Mouse (Mus musculus) liver, embryonic 13.5 days (tissue): ENCODE measurements around the gene Rps6ka1. TPM values are rescaled to one million over a fixed set of nuclear protein-coding genes. Genes with fewer than 3 reads are reported as not detected.

ENCODE experiments used
- ATAC-seq: fragments of 200-750 bp; cut with Nextera tagmentation; 2 replicates; pipeline ENCODE4 v1.8.0; 2017; ENCODE audit warnings: low read depth, mild to moderate bottlenecking, moderate number of reproducible peaks, moderate library complexity
- DNase-seq: peaks from one replicate; pipeline ENCODE4 v3.0.0; 2022
- H3K27ac ChIP-seq: fragments of 300-500 bp; sonication (generic); 2 replicates; pipeline ENCODE4 v1.5.1; 2015; ENCODE audit warnings: moderate library complexity, mild to moderate bottlenecking, inconsistent platforms
- H3K27me3 ChIP-seq: fragments of 300-500 bp; sonication (generic); 2 replicates; pipeline ENCODE4 v1.6.1; 2015; ENCODE audit warnings: mild to moderate bottlenecking, inconsistent platforms
- H3K36me3 ChIP-seq: fragments of 300-500 bp; sonication (generic); 2 replicates; pipeline ENCODE4 v1.6.1; 2015; ENCODE audit warnings: mild to moderate bottlenecking, inconsistent platforms
- H3K4me1 ChIP-seq: fragments of 300-500 bp; sonication (generic); replicated peaks from 2 replicates; pipeline ENCODE4 v1.6.1; 2015; ENCODE audit warnings: inconsistent platforms
- H3K4me2 ChIP-seq: fragments of 300-500 bp; sonication (generic); 2 replicates; pipeline ENCODE4 v1.6.1; 2015; ENCODE audit warnings: inconsistent platforms, mild to moderate bottlenecking, moderate library complexity
- H3K4me3 ChIP-seq: fragments of 300-500 bp; sonication (generic); replicated peaks from 2 replicates; pipeline ENCODE4 v1.5.1; 2015; ENCODE audit warnings: mild to moderate bottlenecking, inconsistent platforms
- H3K9ac ChIP-seq: fragments of 300-500 bp; sonication (generic); 2 replicates; pipeline ENCODE4 v1.6.1; 2015; ENCODE audit warnings: mild to moderate bottlenecking, inconsistent platforms
- H3K9me3 ChIP-seq: fragments of 300-500 bp; sonication (generic); replicated peaks from 2 replicates; pipeline ENCODE4 v1.6.1; 2016; ENCODE audit warnings: inconsistent platforms
- WGBS: fragments of 180-500 bp; shearing (Covaris S2); methylation state at CpG from one replicate; pipeline ENCODE4 v1.1.7; 2015; ENCODE audit not compliant: insufficient replicate concordance; 5-methylcytosine and 5-hydroxymethylcytosine counted together
- polyA plus RNA-seq: library from polyadenylated mRNA; unstranded; fragments of >200 nt; fragmentation: Nextera tagmentation; extraction: Ambion mirVana; gene quantifications from 2 replicates; pipeline ENCODE4 v1.2.1, GENCODE M21; 2015

Rps6ka1 gene
- polyA plus RNA-seq, 1 experiment from 2014 or later: 50.3 TPM

DNA sequence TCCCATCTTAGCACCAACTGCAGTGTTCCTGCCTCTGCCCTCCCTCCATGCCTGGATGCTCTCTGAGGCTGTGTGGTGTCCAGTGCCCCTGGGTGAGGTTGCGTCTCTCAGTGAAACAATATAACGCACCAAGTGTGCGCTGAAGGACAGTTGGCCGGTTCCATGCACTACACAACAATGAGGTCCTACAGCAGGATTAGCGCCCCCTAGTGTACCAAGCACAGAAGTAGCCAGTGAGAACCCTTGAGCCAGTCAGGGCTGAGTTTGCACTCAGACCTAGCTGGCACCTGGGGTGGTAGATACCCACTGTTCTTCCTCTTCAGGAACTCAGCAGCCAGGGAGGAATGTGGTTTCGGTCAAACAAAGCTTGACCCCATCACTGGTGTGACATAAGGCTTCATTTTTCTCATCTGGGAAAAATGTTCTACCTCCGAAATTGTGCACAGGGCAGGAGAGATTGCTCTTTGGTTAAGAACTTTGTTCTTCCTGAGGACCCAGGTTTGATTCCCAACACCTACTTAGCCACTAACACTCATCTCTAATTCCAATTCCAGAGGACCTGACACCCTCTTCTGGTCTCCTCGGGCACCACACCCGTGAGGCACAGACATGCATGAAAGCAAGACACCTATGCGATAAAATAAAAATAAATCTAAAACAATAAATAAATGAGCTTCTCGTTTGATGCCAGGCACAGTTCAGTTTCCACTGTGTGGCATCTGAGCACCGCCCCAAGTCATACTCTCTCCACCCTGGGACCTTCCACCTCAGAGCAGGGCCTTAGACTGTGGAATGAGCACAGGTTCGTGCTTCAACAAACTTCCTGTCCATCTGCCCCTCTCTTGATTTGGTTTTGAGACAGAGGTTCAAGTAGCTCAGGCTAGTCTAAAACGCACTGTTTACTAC is 9.5 kb downstream of the Rps6ka1 start:
- no peak for DNase-seq
- H3K27me3 ChIP-seq: 0 out of 2 replicates have a peak, but pooled peaks cover 5% of the 10 kb centered on the region
- H3K27ac ChIP-seq: peak overlapping the region; percentile 71
- H3K4me1 ChIP-seq: peaks cover 72% of the 10 kb centered on the region
- H3K9ac ChIP-seq: no peak overlapping the region
- H3K36me3 ChIP-seq: 0 out of 2 replicates have a peak, but pooled peaks cover 5% of the 10 kb centered on the region
- H3K4me3 ChIP-seq: no peak overlapping the region
- no peak overlapping the region for H3K4me2 ChIP-seq
- WGBS: 71% methylated on average over 14 of the region's 14 CpGs
- H3K9me3 ChIP-seq: no peaks in the 10 kb centered on the region
- ATAC-seq: no peak

DNA sequence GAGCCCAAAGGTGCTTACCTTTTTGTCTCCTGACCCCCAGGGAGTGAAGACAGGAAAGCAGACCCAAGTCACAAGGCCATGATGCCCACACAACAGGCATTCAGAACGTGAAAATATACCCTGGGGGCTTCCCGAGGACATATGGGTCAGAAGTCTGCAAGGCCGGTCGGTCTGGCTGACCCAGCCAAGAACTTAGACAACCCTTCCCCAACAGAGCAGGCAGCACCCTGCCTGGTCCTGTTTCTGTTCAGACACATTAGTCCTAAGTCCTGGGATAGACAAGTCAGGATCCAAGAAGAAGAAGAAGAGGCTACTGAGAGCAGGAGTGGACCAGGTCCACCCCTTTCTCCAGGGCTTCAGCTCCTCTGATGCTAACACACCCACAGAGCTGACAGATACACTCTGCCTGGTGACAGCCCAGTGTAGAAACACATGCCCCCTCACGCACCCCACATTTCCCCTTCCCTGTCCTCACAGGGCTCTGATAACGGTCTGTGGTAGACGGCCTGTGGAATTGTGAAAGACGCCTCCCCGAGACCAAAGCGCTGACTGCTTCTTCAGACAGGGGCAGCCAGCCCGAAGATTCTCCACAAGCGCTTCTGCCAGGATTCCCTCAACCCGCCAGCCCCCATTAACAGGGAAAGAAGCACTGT is 12.6 kb downstream of the Rps6ka1 start:
- Histone ChIP-seq H3K27me3 (no peaks in the 10 kb centered on the region), H3K9ac (peak overlapping the region; percentile 77), H3K36me3 (peaks cover 21% of the 10 kb centered on the region), H3K4me2 (peak overlapping the region; percentile 76), H3K4me3 (peak overlapping the region; percentile 67; the same call in 1 of the 2 replicates), H3K27ac (peak overlapping the region; percentile 95), H3K4me1 (peaks cover 97% of the 10 kb centered on the region), H3K9me3 (no peaks in the 10 kb centered on the region)
- 14% methylated on average over 13 of the region's 13 CpGs for WGBS
- ATAC-seq (no peak), DNase-seq (no peak)

DNA sequence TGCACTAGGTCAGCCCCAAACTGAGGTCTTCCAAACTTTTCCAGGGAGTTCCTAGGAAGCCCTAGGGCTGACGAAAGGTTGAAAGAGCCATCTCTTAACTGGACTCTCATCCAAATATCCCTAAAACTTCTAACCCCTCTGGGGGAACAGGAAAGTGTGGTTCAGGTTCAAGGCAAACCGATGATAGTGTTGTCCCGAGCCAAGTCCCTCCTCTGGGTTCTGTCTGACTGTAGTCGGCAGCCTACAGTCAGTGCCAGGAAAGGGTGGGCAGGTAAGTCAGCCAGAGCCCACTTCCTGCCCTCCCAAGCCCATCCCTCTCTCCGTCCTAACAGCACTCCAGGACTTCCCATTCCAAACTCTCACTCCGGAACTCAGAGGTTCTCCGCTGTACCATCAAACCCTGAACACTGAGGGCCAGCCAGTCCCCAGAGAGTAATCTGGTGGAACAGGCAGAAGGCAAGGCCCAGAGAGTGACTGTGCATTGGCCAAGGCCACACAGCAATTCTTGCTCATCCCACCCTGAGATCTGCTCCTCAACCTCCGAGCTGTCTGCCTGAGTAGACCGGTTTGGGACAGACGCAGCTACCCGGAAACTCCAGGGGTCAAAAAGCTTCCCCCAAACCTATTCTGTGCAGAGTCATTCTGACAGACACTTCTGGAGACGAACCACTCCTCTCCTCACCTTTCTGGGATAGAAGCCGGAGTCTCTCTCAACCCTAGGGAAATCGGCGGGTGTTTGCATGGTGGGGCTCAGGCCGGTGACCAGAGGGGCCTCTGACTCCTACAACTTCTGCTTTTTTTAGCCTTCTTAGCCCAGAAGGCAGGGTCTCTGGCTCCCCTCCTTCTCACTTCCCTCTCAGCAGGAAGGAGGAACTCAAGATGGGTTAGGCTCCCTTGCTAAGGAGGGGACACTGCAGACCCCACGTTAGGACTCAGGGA is 13.4 kb downstream of the Rps6ka1 start:
- DNase-seq (no peak), ATAC-seq (peak; percentile 69)
- Histone ChIP-seq H3K9me3 (no peaks in the 10 kb centered on the region), H3K4me2 (peak overlapping the region; percentile 76), H3K27me3 (no peaks in the 10 kb centered on the region), H3K9ac (peak overlapping the region; percentile 77), H3K4me3 (peak overlapping the region; percentile 67), H3K4me1 (peaks cover 90% of the 10 kb centered on the region), H3K27ac (peak overlapping the region; percentile 95), H3K36me3 (peaks cover 29% of the 10 kb centered on the region)
- WGBS: 19% methylated on average over 17 of the region's 17 CpGs

DNA sequence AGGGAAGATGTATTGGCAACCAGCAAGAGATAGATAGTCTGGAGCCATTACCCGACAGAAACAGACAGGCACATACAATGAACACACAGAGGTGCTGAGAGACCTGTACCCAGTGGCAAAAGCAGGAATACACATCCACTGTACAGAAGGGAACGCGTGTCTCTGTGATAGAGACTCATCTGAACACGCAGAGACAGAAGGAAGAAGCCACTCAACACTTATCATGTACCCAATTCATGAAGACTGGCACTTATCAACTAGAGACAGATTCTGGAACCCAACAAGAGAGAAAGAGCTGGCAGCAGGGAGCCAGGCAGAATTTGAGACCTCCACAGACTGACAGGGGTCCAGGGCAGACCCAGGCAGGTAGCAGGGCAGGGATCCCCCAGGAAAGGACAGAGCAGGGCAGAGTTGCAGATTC is 14.2 kb downstream of the Rps6ka1 start:
- Histone ChIP-seq H3K9ac (peak overlapping the region; percentile 77), H3K4me2 (peak overlapping the region; percentile 76), H3K4me3 (peak overlapping the region; percentile 67), H3K9me3 (no peaks in the 10 kb centered on the region), H3K4me1 (peaks cover 83% of the 10 kb centered on the region), H3K27me3 (no peaks in the 10 kb centered on the region), H3K27ac (peak overlapping the region; percentile 95), H3K36me3 (peaks cover 35% of the 10 kb centered on the region)
- WGBS: 11% methylated on average over 4 of the region's 4 CpGs
- ATAC-seq: peak; percentile 85
- DNase-seq: no peak

DNA sequence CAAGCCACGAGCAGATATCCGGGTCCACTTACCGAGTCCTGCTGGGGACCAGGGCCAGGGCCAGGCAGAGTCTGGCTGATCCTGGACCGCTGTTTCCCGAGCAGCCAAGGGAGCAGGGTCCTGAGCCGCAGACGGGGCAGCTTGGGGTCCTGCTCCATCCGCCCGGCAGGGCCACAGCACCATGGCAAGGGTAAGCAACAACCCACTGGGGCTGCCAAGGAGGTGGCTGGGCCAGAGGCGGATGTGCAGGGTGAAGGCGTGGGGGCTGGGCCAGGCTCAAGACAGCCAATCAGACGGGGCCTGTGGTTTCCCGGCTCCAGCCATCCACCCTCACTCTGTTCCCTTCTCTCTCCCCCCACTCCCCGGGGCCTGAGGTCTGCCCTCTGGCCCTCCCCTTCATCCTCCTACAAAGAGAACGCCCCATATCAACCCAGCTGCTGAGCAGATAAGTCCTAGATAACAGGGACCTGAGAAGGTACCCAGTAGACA is 14.7 kb downstream of the Rps6ka1 start:
- Histone ChIP-seq H3K27me3 (no peaks in the 10 kb centered on the region), H3K4me2 (peak overlapping the region; percentile 76), H3K9me3 (no peaks in the 10 kb centered on the region), H3K27ac (peak overlapping the region; percentile 95), H3K4me3 (peak overlapping the region; percentile 67), H3K9ac (peak overlapping the region; percentile 77), H3K36me3 (peaks cover 41% of the 10 kb centered on the region), H3K4me1 (peaks cover 77% of the 10 kb centered on the region)
- peak; percentile 80 for ATAC-seq
- DNase-seq: peak; percentile 55
- WGBS: 16% methylated on average over 15 of the region's 15 CpGs

DNA sequence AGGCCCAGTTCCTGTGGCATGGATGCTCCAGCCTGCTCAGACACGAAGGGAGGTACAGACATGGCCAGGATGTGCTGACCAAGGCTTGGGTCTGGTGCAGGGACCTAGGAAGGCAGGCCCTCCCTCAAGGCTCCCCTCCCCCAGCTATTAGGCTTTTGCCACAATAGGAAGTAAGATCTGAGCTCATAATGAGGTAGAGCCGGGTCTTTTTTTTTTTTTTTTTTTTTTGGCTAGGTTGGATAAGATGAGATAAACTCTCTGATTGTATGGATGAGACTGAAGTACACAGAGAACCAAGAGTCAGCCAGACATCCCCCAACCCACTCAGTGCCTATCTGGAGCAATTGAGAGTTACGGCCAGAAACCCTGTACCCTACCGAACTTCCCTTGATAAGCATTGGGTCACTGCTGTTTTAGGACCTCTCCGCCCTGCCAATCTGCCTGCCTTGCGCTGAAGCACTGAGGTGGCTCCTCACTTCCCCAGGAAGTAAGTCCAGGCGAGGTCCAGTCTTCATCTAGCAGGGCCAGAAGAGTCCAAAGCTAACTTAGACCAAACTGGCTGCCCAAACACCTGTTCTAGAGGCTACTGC is 15.3 kb downstream of the Rps6ka1 start:
- 16% methylated on average over 7 of the region's 7 CpGs for WGBS
- Histone ChIP-seq H3K4me1 (peaks cover 72% of the 10 kb centered on the region), H3K4me2 (peak overlapping the region; percentile 76), H3K36me3 (peaks cover 41% of the 10 kb centered on the region), H3K27me3 (no peaks in the 10 kb centered on the region), H3K4me3 (peak overlapping the region; percentile 67), H3K27ac (peak overlapping the region; percentile 95), H3K9ac (peak overlapping the region; percentile 77), H3K9me3 (no peaks in the 10 kb centered on the region)
- peak; percentile 18; the same call in 1 of the 2 replicates for ATAC-seq
- DNase-seq: no peak

DNA sequence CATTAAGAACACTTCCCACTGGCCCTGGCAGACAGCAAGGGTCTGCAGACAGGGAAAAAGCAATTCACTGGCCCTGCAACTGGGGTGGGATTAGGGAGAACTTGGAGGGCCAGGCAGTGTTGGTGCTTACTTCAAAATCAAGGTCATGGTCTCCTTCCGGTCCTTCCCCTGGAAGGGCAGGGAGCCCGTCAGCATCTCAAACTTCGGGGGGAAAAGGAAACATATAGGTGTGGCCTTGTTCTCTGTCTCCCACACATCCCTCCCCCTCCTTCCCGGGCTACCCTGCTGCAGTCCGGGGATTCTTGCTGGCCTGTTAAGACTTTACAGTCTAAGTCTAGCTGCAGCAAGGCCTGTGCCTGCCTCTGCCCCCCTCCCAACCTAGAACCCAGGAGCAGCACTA is 22.4 kb downstream of the Rps6ka1 start:
- no peaks in the 10 kb centered on the region for H3K9me3 ChIP-seq
- ATAC-seq: no peak
- H3K9ac ChIP-seq: no peak overlapping the region
- H3K4me3 ChIP-seq: no peak overlapping the region
- no peak overlapping the region for H3K4me2 ChIP-seq
- 74% methylated on average over 5 of the region's 5 CpGs for WGBS
- peaks cover 7% of the 10 kb centered on the region for H3K4me1 ChIP-seq
- peaks cover 93% of the 10 kb centered on the region for H3K36me3 ChIP-seq
- H3K27ac ChIP-seq: no peak overlapping the region
- DNase-seq: no peak
- H3K27me3 ChIP-seq: no peaks in the 10 kb centered on the region

DNA sequence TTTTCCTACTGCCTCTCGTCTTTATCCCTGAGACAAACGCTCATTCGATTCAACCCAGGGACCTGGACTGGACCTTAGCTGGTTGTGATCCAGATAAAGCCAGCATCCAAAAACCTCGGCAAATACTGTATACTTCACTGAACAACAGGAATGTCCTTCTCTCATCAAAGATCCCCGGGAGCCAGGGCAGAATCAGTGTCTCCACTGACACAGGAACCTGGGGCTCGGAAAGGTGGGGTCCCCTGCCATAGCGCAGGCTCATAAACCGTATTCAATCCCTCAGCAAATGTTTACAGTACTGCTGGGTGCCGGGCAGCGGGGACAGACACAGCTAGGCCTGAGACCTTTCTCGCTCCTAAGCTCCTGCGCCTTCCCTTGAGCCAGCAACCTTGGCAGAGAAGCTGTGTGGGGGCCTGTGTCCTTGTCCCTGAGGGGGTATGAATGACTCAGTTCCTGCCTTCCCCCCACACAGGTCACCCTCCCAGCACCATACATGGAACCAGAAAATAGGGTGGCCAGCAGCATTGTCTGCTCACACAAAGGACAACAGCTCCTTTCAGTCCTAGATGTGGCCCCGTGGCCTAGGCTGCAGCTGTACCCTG is 23.1 kb downstream of the Rps6ka1 start:
- 82% methylated on average over 13 of the region's 13 CpGs for WGBS
- no peaks in the 10 kb centered on the region for H3K9me3 ChIP-seq
- no peaks in the 10 kb centered on the region for H3K27me3 ChIP-seq
- H3K36me3 ChIP-seq: peaks cover 93% of the 10 kb centered on the region
- ATAC-seq (no peak), DNase-seq (no peak)
- no peak overlapping the region; the same call in 1 of the 2 replicates for H3K27ac ChIP-seq
- no peak overlapping the region for H3K4me2 ChIP-seq
- H3K4me3 ChIP-seq: no peak overlapping the region
- H3K9ac ChIP-seq: no peak overlapping the region
- peaks cover 4% of the 10 kb centered on the region; the same call in 1 of the 2 replicates for H3K4me1 ChIP-seq

DNA sequence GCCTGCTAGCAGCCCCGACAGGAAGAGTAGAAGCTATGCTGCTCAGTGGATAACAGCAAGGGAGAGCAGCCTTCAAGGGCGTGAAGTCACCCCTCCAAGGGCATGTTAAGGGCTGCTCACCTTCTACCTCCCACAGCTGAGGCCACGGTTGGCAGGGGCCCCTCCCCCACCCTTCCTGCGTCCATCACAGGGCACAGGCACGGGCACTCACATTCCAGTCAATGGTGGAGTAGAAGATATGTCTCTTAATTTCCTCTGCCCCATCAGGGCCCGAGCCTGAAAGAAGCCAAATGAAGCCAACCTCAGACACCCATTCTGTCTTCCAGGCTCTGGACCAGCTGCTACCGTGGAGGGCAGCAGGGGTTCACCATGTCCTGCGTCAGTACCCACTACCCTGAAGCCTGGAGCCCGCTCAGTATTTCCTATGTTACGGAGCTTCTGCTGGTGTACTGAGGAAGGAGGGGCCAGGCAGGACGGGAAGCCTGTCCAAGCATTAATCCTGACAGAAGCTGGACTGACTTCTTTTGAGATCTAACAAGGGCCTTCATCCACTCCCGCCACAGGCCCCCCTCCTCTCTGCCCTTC is 23.7 kb downstream of the Rps6ka1 start:
- Histone ChIP-seq H3K9ac (no peak overlapping the region), H3K36me3 (peaks cover 93% of the 10 kb centered on the region), H3K27me3 (no peaks in the 10 kb centered on the region), H3K27ac (no peak overlapping the region), H3K4me1 (peaks cover 4% of the 10 kb centered on the region; the same call in 1 of the 2 replicates), H3K4me3 (no peak overlapping the region), H3K9me3 (no peaks in the 10 kb centered on the region), H3K4me2 (no peak overlapping the region)
- WGBS: 74% methylated on average over 12 of the region's 12 CpGs
- no peak for ATAC-seq
- DNase-seq: no peak

DNA sequence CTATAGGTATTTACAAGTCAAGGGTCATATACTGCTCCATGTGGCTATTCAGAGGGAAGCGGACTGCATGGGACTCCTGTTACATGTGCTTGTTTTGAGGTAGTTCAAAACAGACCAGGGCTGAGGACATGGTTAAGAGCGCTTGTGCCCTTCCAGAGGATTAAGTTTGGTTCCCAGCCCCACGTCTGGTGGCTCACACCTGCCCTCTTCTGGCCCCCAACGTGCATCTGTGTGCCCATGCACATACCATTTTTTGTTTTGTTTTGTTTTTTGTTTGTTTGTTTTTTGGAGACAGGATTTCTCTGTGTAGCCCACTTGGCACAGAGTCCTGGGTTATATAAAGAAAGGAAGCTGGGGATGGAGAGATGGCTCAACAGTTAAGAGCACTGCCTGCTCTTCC is 30.1 kb downstream of the Rps6ka1 start:
- Histone ChIP-seq H3K4me2 (no peak overlapping the region), H3K9ac (no peak overlapping the region), H3K36me3 (peaks cover 94% of the 10 kb centered on the region), H3K27ac (no peak overlapping the region), H3K27me3 (no peaks in the 10 kb centered on the region), H3K9me3 (no peaks in the 10 kb centered on the region), H3K4me3 (no peak overlapping the region), H3K4me1 (no peaks in the 10 kb centered on the region)
- 64% methylated on average over 4 of the region's 4 CpGs for WGBS
- no peak for DNase-seq
- no peak for ATAC-seq
